Mouse (Mus musculus): ENCODE measurements at regions not wholly inside any gene's neighbourhood (a gene's known extent, or its start where the extent isn't known, plus 50 kb on each side); places are given as distances from the start of the nearest gene placed in this dataset.

- no peaks in the 10 kb centered on the region for H3K4me1 ChIP-seq
- WGBS = 83% methylated on average over 6 of the region's 6 CpGs
- no peak overlapping the region for H3K9ac ChIP-seq
- no peaks in the 10 kb centered on the region for H3K27me3 ChIP-seq
- no peak overlapping the region for H3K27ac ChIP-seq
- no peak overlapping the region for H3K4me3 ChIP-seq
- ATAC-seq = no peak
- H3K9me3 ChIP-seq (replicated peaks) = peaks cover 6% of the 10 kb centered on the region
- no peaks in the 10 kb centered on the region for H3K36me3 ChIP-seq (ENCODE audit: poor library complexity, severe bottlenecking)
- H3K4me2 ChIP-seq = no peak overlapping the region
Measured at GRCm38 (mm10) chr8:46414874-46415273, 56.0 kb upstream of the Acsl1 start.

GRCm38 (mm10) chr8:46419402-46419801, 51.4 kb upstream of the Acsl1 start:
- Histone ChIP-seq H3K4me2 (no peak overlapping the region), H3K4me1 (no peaks in the 10 kb centered on the region), H3K27ac (no peak overlapping the region), H3K9ac (no peak overlapping the region), H3K36me3 (ENCODE audit: poor library complexity, severe bottlenecking) (no peaks in the 10 kb centered on the region), H3K27me3 (no peaks in the 10 kb centered on the region), H3K4me3 (no peak overlapping the region), H3K9me3 (replicated peaks) (no peaks in the 10 kb centered on the region)
- WGBS = 87% methylated on average over 5 of the region's 5 CpGs
- ATAC-seq = no peak

- 88% methylated on average over 8 of the region's 8 CpGs for WGBS
- no peak overlapping the region for H3K4me3 ChIP-seq
- no peaks in the 10 kb centered on the region for H3K36me3 ChIP-seq (ENCODE audit: poor library complexity, severe bottlenecking)
- no peaks in the 10 kb centered on the region for H3K9me3 ChIP-seq (replicated peaks)
- no peaks in the 10 kb centered on the region for H3K4me1 ChIP-seq
- no peak overlapping the region for H3K27ac ChIP-seq
- no peaks in the 10 kb centered on the region for H3K27me3 ChIP-seq
- H3K9ac ChIP-seq = no peak overlapping the region
- ATAC-seq = no peak
- H3K4me2 ChIP-seq = no peak overlapping the region
Measured at GRCm38 (mm10) chr8:46420476-46420875, 50.4 kb upstream of the Acsl1 start.

Measured in forebrain, embryonic 13.5 days (tissue).